Mouse (Mus musculus): ENCODE data around the gene Acsl6. TPM values are rescaled to one million over a fixed set of nuclear protein-coding genes. Genes with fewer than 3 reads are reported as not detected.
A peak's percentile ranks its signal among the peaks of the same experiment; 100 is the strongest.

The Acsl6 gene
- polyA plus RNA-seq, 1 experiment from 2014 or later: 17.7 TPM

DNA sequence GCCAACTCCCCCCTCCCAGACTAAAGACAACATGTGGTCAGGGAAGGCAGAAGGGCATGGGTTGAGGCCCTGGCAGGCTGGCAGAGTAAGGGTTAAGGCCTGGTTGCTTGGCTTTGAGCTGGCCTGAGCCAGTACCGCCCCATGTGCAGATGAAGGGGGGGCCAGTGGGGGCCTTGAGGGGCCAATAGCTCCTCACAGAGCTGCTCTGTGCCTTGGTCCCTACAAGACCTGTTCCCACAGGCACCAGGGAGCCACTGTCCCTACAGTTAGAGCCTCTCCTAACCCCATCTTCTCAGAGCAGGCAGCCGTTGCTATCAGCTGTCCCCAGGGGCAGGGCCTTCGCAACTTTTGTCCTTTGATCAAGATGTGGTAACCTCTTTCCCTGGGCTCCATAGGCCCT lies 11.1 kb downstream of the Acsl6 start:
- no peak overlapping the region for H3K4me3 ChIP-seq (ENCODE audit: low read depth, low read length)
- 17% methylated on average over 2 of the region's 3 CpGs for WGBS
- ATAC-seq (ENCODE audit: insufficient read depth, low FRiP score, low TSS enrichment) (no peak), DNase-seq (ENCODE audit: low spot score) (peak; percentile 32)
- peaks cover 27% of the 10 kb centered on the region for H3K4me1 ChIP-seq (ENCODE audit: control insufficient read depth, insufficient read depth, low read length)
- H3K27ac ChIP-seq (ENCODE audit: low read depth, low read length): no peak overlapping the region
- no peak overlapping the region for H3K4me2 ChIP-seq (ENCODE audit: low read depth)
- no peaks in the 10 kb centered on the region for H3K9me3 ChIP-seq (ENCODE audit: control insufficient read depth, low read length)
- H3K36me3 ChIP-seq (ENCODE audit: control insufficient read depth, insufficient read depth, low read length): no peaks in the 10 kb centered on the region
- peak overlapping the region; percentile 22; the same call in 1 of the 2 replicates for H3K9ac ChIP-seq (ENCODE audit: low read length)
- H3K27me3 ChIP-seq (ENCODE audit: control insufficient read depth, insufficient read depth, low read length): no peaks in the 10 kb centered on the region

DNA sequence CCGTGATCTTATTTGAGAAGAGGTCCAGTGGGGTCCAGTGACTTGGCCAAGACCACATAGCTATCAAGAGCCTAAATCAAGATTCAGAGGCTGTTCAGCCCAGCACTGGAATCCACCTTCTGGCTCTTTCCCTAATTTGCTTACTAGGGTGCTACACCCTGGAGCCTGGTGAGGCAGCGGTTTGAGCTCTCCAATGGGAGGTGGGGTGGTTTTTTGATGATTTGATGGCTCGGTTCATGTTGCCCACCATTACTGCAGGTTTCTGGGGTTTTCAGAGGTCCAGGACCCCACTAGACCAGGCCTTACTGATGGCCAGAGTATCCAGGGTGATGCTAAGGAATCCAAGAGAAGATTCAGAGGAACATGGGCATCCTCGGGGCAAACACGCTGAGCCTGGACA lies 11.7 kb downstream of the Acsl6 start:
- Histone ChIP-seq H3K9ac (ENCODE audit: low read length) (no peak overlapping the region), H3K27ac (ENCODE audit: low read depth, low read length) (no peak overlapping the region), H3K4me3 (ENCODE audit: low read depth, low read length) (no peak overlapping the region), H3K4me2 (ENCODE audit: low read depth) (no peak overlapping the region), H3K27me3 (ENCODE audit: control insufficient read depth, insufficient read depth, low read length) (no peaks in the 10 kb centered on the region), H3K36me3 (ENCODE audit: control insufficient read depth, insufficient read depth, low read length) (no peaks in the 10 kb centered on the region), H3K4me1 (ENCODE audit: control insufficient read depth, insufficient read depth, low read length) (peaks cover 27% of the 10 kb centered on the region), H3K9me3 (ENCODE audit: control insufficient read depth, low read length) (no peaks in the 10 kb centered on the region)
- ATAC-seq (ENCODE audit: insufficient read depth, low FRiP score, low TSS enrichment) (no peak), DNase-seq (ENCODE audit: low spot score) (no peak)
- 85% methylated on average over 5 of the region's 5 CpGs for WGBS

DNA sequence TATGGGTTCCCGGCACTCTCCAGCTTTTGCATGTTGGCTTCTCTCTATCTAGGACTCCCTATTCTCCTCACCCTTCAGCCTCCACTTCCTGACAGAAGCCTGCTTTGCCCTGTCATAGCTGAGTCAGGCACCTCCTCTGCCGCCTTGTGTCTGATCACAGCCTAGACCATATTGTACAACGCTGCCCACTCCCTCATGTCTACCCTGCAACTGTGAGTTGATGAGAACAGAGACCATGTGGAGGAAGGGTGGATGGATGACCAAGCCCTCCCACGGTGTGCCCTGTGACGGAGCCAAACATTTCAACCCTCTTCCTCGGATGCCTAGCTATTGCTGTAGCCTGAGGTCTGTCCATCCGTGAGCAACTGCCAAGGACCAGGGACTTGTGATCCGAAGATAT lies 13.8 kb downstream of the Acsl6 start:
- Histone ChIP-seq H3K9ac (ENCODE audit: low read length) (no peak overlapping the region), H3K27me3 (ENCODE audit: control insufficient read depth, insufficient read depth, low read length) (no peaks in the 10 kb centered on the region), H3K9me3 (ENCODE audit: control insufficient read depth, low read length) (no peaks in the 10 kb centered on the region), H3K4me1 (ENCODE audit: control insufficient read depth, insufficient read depth, low read length) (peaks cover 14% of the 10 kb centered on the region), H3K36me3 (ENCODE audit: control insufficient read depth, insufficient read depth, low read length) (no peaks in the 10 kb centered on the region), H3K27ac (ENCODE audit: low read depth, low read length) (no peak overlapping the region), H3K4me3 (ENCODE audit: low read depth, low read length) (no peak overlapping the region), H3K4me2 (ENCODE audit: low read depth) (no peak overlapping the region)
- 93% methylated on average over 8 of the region's 8 CpGs for WGBS
- ATAC-seq (ENCODE audit: insufficient read depth, low FRiP score, low TSS enrichment) (no peak), DNase-seq (ENCODE audit: low spot score) (no peak)

DNA sequence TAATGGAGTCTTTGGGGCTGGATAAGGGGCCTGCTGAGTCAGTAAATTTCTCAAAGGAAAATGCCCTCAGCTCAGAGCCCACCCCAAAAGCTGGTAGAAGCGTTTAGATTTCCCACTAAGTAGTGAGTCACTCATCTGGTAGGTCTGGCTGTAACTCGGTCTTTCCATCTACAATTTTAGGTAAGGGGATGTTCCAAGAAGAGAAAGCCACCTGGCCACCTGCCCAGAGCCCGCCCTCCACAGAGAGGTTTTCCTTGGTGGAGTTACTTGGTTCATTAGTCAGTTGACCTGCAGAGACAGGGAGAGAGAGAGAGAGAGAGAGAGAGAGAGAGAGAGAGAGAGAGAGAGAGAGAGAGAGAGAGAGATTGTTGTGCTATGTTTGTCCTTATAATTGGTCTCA lies 14.2 kb downstream of the Acsl6 start:
- H3K4me1 ChIP-seq (ENCODE audit: control insufficient read depth, insufficient read depth, low read length): peaks cover 10% of the 10 kb centered on the region
- 81% methylated on average over 3 of the region's 3 CpGs for WGBS
- no peak for ATAC-seq (ENCODE audit: insufficient read depth, low FRiP score, low TSS enrichment)

DNA sequence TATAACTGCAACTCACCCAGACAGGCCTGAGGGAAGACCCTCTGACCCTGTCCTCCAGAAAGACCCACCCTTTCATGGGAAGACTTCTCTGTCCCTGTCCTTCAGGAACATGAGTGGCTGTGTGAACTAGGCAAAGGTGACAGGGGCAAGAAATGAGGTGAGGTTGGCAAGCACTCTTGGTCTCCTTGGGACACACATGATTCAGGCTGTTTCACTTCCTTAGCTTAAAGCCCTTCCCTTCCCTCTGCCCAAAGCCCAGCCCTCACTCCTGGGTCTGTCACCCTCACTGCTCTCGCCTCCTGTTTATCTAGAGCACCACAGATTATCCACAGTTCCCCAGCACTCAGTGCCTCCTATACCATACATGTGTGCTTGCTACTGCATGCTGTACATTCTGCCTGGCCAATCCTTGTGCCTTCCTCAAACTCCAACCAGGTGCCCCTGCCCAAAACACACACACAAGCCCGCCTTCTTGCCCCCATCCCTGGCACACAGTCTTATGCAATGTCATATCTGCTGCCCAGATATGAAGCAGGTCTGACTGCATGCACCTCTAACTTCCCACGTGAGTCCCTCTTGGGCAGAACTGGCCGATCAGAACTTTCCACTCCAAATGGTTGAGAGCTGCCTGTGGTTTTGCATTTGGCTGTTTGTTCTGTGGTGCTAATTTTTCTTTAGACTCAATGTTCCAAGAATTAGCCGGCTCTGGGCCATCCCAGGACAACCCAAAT lies 18.4 kb downstream of the Acsl6 start:
- Histone ChIP-seq H3K4me1 (ENCODE audit: control insufficient read depth, insufficient read depth, low read length) (no peaks in the 10 kb centered on the region), H3K9me3 (ENCODE audit: control insufficient read depth, low read length) (no peaks in the 10 kb centered on the region), H3K36me3 (ENCODE audit: control insufficient read depth, insufficient read depth, low read length) (no peaks in the 10 kb centered on the region), H3K27ac (ENCODE audit: low read depth, low read length) (no peak overlapping the region), H3K4me3 (ENCODE audit: low read depth, low read length) (no peak overlapping the region), H3K27me3 (ENCODE audit: control insufficient read depth, insufficient read depth, low read length) (no peaks in the 10 kb centered on the region), H3K9ac (ENCODE audit: low read length) (no peak overlapping the region), H3K4me2 (ENCODE audit: low read depth) (no peak overlapping the region)
- DNase-seq (ENCODE audit: low spot score) (no peak), ATAC-seq (ENCODE audit: insufficient read depth, low FRiP score, low TSS enrichment) (no peak)
- WGBS: 85% methylated on average over 5 of the region's 5 CpGs

More for the DNA sequence above, 14.2 kb downstream of the Acsl6 start:
- Histone ChIP-seq H3K9ac (ENCODE audit: low read length) (no peak overlapping the region), H3K27me3 (ENCODE audit: control insufficient read depth, insufficient read depth, low read length) (no peaks in the 10 kb centered on the region), H3K36me3 (ENCODE audit: control insufficient read depth, insufficient read depth, low read length) (no peaks in the 10 kb centered on the region), H3K27ac (ENCODE audit: low read depth, low read length) (no peak overlapping the region), H3K4me3 (ENCODE audit: low read depth, low read length) (no peak overlapping the region), H3K4me2 (ENCODE audit: low read depth) (no peak overlapping the region), H3K9me3 (ENCODE audit: control insufficient read depth, low read length) (no peaks in the 10 kb centered on the region)
- DNase-seq (ENCODE audit: low spot score): no peak

DNA sequence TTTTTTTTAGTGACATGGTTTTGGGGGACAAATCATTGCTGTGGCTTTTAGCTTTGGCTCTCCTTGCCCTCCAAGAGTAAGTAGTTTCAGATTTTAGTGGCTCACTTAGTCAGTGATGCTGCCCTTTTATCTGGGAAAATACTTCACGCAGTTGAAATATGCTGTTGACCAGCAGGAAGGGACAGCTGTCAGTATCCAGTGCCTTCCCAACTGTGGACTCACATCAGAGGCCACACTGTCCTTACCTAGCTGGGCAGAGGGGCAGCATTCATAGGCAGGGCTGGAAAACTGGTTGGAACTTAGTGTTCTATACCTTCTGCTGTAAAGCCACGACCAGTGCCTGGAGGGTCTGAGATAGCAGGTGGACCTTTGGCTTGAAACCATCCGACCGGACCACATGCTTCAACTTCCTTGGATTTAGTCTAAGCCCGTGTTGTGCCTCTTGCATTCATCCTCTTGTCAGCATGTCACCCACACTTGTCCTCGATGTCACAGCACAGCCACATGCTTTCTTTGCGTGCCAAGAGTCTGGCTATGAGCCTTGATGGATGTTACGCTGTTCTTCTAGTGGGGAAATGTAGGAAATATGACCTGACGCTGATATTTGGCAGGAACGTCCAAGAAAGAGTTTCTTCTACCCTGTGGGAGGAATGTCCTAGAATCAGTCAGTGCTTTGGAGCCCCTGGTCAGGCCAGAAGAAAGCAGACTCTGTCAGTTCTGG lies 28.0 kb downstream of the Acsl6 start:
- ATAC-seq (ENCODE audit: insufficient read depth, low FRiP score, low TSS enrichment) (no peak), DNase-seq (ENCODE audit: low spot score) (no peak)
- Histone ChIP-seq H3K4me1 (ENCODE audit: control insufficient read depth, insufficient read depth, low read length) (no peaks in the 10 kb centered on the region), H3K27ac (ENCODE audit: low read depth, low read length) (no peak overlapping the region), H3K27me3 (ENCODE audit: control insufficient read depth, insufficient read depth, low read length) (no peaks in the 10 kb centered on the region), H3K4me2 (ENCODE audit: low read depth) (no peak overlapping the region), H3K9ac (ENCODE audit: low read length) (no peak overlapping the region), H3K36me3 (ENCODE audit: control insufficient read depth, insufficient read depth, low read length) (no peaks in the 10 kb centered on the region), H3K9me3 (ENCODE audit: control insufficient read depth, low read length) (no peaks in the 10 kb centered on the region), H3K4me3 (ENCODE audit: low read depth, low read length) (no peak overlapping the region)
- 86% methylated on average over 10 of the region's 10 CpGs for WGBS

DNA sequence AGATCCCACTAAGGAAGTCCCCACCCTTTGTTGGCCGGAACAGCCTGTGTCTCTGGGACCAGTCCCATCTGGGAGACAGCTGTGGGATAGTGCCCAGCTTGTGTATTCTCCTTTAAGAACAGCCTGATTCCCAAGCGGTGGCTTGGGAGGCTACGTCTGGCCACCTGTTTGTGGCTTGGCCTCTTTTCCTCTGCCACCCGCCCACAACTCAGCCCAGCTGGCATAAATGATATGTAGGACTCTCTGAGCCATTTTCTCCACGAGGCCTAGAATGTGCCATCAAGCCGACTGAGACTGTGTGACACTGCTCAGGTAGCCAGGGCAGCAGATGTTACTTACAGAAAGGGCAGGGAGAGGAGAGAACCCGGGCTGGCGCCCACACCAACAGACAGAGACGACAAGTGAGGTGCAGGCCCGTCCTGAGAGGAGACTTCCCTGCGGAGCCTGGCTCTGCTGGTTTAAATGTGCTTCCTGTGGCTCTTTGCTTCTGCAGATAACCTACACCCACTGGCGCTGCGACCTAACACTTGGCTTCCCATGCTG lies 32.6 kb downstream of the Acsl6 start:
- no peak overlapping the region for H3K27ac ChIP-seq (ENCODE audit: low read depth, low read length)
- H3K9me3 ChIP-seq (ENCODE audit: control insufficient read depth, low read length): no peaks in the 10 kb centered on the region
- 0 out of 2 replicates have a peak overlapping the region, but pooled peaks have one; percentile 10 for H3K9ac ChIP-seq (ENCODE audit: low read length)
- H3K4me1 ChIP-seq (ENCODE audit: control insufficient read depth, insufficient read depth, low read length): no peaks in the 10 kb centered on the region
- WGBS: 51% methylated on average over 13 of the region's 13 CpGs
- H3K4me2 ChIP-seq (ENCODE audit: low read depth): no peak overlapping the region
- DNase-seq (ENCODE audit: low spot score) (no peak), ATAC-seq (ENCODE audit: insufficient read depth, low FRiP score, low TSS enrichment) (no peak)
- H3K4me3 ChIP-seq (ENCODE audit: low read depth, low read length): no peak overlapping the region
- H3K27me3 ChIP-seq (ENCODE audit: control insufficient read depth, insufficient read depth, low read length): no peaks in the 10 kb centered on the region
- H3K36me3 ChIP-seq (ENCODE audit: control insufficient read depth, insufficient read depth, low read length): no peaks in the 10 kb centered on the region

DNA sequence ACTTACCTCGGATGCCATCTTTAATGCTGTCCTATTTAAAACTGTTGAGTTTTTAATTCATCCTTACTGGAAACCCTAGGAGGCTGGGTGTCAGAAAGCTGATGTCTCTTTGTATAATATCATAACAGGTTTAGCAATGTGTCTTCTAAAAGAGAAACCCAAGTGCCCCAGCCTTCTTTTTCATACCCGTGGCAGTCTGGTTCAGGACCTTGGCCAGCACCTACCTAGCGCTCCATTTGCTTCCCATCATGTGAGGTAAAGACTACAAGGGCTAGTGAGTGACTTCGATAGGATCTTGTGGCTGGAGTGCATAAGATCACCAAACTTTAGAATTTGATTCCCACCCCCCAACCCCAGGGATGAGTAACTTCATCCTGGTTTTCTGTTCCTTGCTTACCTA lies 40.1 kb downstream of the Acsl6 start:
- H3K4me2 ChIP-seq (ENCODE audit: low read depth): no peak overlapping the region
- no peaks in the 10 kb centered on the region for H3K27me3 ChIP-seq (ENCODE audit: control insufficient read depth, insufficient read depth, low read length)
- H3K27ac ChIP-seq (ENCODE audit: low read depth, low read length): no peak overlapping the region
- no peak overlapping the region for H3K9ac ChIP-seq (ENCODE audit: low read length)
- ATAC-seq (ENCODE audit: insufficient read depth, low FRiP score, low TSS enrichment) (no peak), DNase-seq (ENCODE audit: low spot score) (peak; percentile 49)
- H3K4me3 ChIP-seq (ENCODE audit: low read depth, low read length): no peak overlapping the region
- H3K4me1 ChIP-seq (ENCODE audit: control insufficient read depth, insufficient read depth, low read length): no peaks in the 10 kb centered on the region
- WGBS: 61% methylated on average over 4 of the region's 4 CpGs
- no peaks in the 10 kb centered on the region; the same call in 1 of the 2 replicates for H3K36me3 ChIP-seq (ENCODE audit: control insufficient read depth, insufficient read depth, low read length)
- no peaks in the 10 kb centered on the region for H3K9me3 ChIP-seq (ENCODE audit: control insufficient read depth, low read length)

Measured in neural tube, embryonic 11.5 days (tissue).